ENCODE assay signal across 8 mouse cellular contexts in the genomic region with DNA sequence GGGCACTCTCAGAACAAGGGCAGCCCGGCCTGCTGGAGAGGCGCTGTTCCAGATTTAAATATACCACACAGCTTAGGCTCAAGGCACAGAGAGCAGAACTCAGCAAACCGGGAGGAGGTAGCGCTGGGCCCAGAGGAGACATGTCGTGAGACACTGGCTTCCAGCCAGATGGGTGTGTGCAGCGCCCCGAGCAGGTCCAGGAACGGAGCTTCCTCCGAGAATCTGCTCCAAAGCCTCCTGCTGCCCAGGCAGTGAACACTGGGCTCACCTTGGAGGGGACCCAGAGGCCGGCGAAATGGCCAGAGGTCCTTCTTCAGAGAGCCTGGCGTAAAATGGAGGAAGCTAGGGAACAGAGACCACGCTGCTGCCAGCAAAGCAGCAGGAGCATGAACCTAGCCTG.
A peak's percentile ranks its signal among the peaks of the same experiment; 100 is the strongest.
DNase-seq lines count a peak whose midpoint lies in the region; ATAC-seq lines count a peak whose summit lies in the region.

No protein-coding gene starts in this region.

- H3K27me3 ChIP-seq in hindbrain, embryonic 10.5 days (ENCODE audit: insufficient read depth, poor library complexity, severe bottlenecking): peaks cover 4% of the 10 kb centered on the region; the same call in 1 of the 2 replicates
- no peaks in the 10 kb centered on the region for H3K27me3 ChIP-seq in hindbrain, embryonic 11.5 days (ENCODE audit: control insufficient read depth, insufficient read depth, low read length)
- no peaks in the 10 kb centered on the region for H3K27me3 ChIP-seq in forebrain, embryonic 14.5 days (replicated peaks; ENCODE audit: control insufficient read depth, insufficient read depth, low read length)
- no peaks in the 10 kb centered on the region for H3K27me3 ChIP-seq in midbrain, embryonic 15.5 days (replicated peaks)

- 0 out of 2 replicates have a peak overlapping the region, but pooled peaks have one; percentile 18 for H3K27ac ChIP-seq in hindbrain, embryonic 10.5 days
- H3K27ac ChIP-seq in hindbrain, embryonic 11.5 days (ENCODE audit: low read depth, low read length): no peak overlapping the region
- no peak overlapping the region for H3K27ac ChIP-seq in forebrain, embryonic 14.5 days (ENCODE audit: low read depth, low read length)
- peak overlapping the region; percentile 17; the same call in 1 of the 2 replicates for H3K27ac ChIP-seq in midbrain, embryonic 15.5 days

- no peak overlapping the region for H3K4me2 ChIP-seq in hindbrain, embryonic 11.5 days (replicated peaks; ENCODE audit: low read depth, low read length)
- H3K4me2 ChIP-seq in forebrain, embryonic 14.5 days (ENCODE audit: low read length): peak overlapping the region; percentile 39
- H3K4me2 ChIP-seq in midbrain, embryonic 15.5 days: peak overlapping the region; percentile 31

- peaks cover 11% of the 10 kb centered on the region; the same call in 1 of the 2 replicates for H3K4me1 ChIP-seq in hindbrain, embryonic 10.5 days (replicated peaks)
- no peaks in the 10 kb centered on the region for H3K4me1 ChIP-seq in hindbrain, embryonic 11.5 days (replicated peaks; ENCODE audit: control insufficient read depth, insufficient read depth, low read length)
- peaks cover 4% of the 10 kb centered on the region; the same call in 1 of the 2 replicates for H3K4me1 ChIP-seq in forebrain, embryonic 14.5 days (ENCODE audit: control insufficient read depth, insufficient read depth, low read length)
- H3K4me1 ChIP-seq in midbrain, embryonic 15.5 days: peaks cover 5% of the 10 kb centered on the region

- no peak for ATAC-seq in hindbrain, embryonic 11.5 days (ENCODE audit: low FRiP score)
- peak; percentile 70; the same call in 1 of the 2 replicates for ATAC-seq in forebrain, embryonic 14.5 days
- ATAC-seq in midbrain, embryonic 15.5 days (replicated peaks): 0 out of 2 replicates have a peak, but pooled peaks have one; percentile 30
- ATAC-seq in megakaryocyte, adult 5-6 weeks (ENCODE audit: poor library complexity, severe bottlenecking): no peak

- 82% methylated on average over 13 of the region's 13 CpGs for WGBS in hindbrain, embryonic 10.5 days
- 77% methylated on average over 13 of the region's 13 CpGs for WGBS in hindbrain, embryonic 11.5 days
- 28% methylated on average over 13 of the region's 13 CpGs for WGBS in forebrain, embryonic 14.5 days
- whole genome bisulfite sequencing in midbrain, embryonic 15.5 days: 48% methylated on average over 13 of the region's 13 CpGs

- DNase-seq in hindbrain, embryonic 10.5 days (ENCODE audit: low spot score): no peak
- no peak for DNase-seq in hindbrain, embryonic 11.5 days (ENCODE audit: low spot score)
- DNase-seq in adrenal gland, postnatal 10 days: peak; percentile 57
- peak; percentile 68 for DNase-seq in forebrain, embryonic 14.5 days (ENCODE audit: low spot score)
- peak; percentile 20 to 40 for DNase-seq in kidney, adult 8-10 months
- DNase-seq in B cell, adult 2 months: no peak

- 0 out of 2 replicates have a peak, but pooled peaks cover 6% of the 10 kb centered on the region for H3K9me3 ChIP-seq in hindbrain, embryonic 10.5 days
- no peaks in the 10 kb centered on the region for H3K9me3 ChIP-seq in hindbrain, embryonic 11.5 days (ENCODE audit: control insufficient read depth, low read length)
- H3K9me3 ChIP-seq in forebrain, embryonic 14.5 days (replicated peaks; ENCODE audit: control insufficient read depth, low read length): no peaks in the 10 kb centered on the region
- H3K9me3 ChIP-seq in midbrain, embryonic 15.5 days: no peaks in the 10 kb centered on the region

- no peak overlapping the region for H3K9ac ChIP-seq in hindbrain, embryonic 11.5 days (ENCODE audit: low read depth, low read length)
- no peak overlapping the region for H3K9ac ChIP-seq in forebrain, embryonic 14.5 days (ENCODE audit: low read length)
- no peak overlapping the region for H3K9ac ChIP-seq in midbrain, embryonic 15.5 days

- no peaks in the 10 kb centered on the region for H3K36me3 ChIP-seq in hindbrain, embryonic 10.5 days
- no peaks in the 10 kb centered on the region for H3K36me3 ChIP-seq in hindbrain, embryonic 11.5 days (ENCODE audit: control insufficient read depth, insufficient read depth, low read length)
- H3K36me3 ChIP-seq in forebrain, embryonic 14.5 days (ENCODE audit: control insufficient read depth, insufficient read depth, low read length): no peaks in the 10 kb centered on the region
- no peaks in the 10 kb centered on the region for H3K36me3 ChIP-seq in midbrain, embryonic 15.5 days (replicated peaks)

- no peak overlapping the region for H3K4me3 ChIP-seq in hindbrain, embryonic 10.5 days
- H3K4me3 ChIP-seq in hindbrain, embryonic 11.5 days (ENCODE audit: low read depth, low read length): no peak overlapping the region
- no peak overlapping the region for H3K4me3 ChIP-seq in forebrain, embryonic 14.5 days (ENCODE audit: low read depth, low read length)
- H3K4me3 ChIP-seq in midbrain, embryonic 15.5 days: no peak overlapping the region

Comparison
In these comparisons a context has a peak if more than half of its experiments do, and no peak if none do; other contexts are left out.
1. H3K27ac ChIP-seq: peak in hindbrain, embryonic 10.5 days (single experiment) and midbrain, embryonic 15.5 days (single experiment); none in hindbrain, embryonic 11.5 days (single experiment) and forebrain, embryonic 14.5 days (single experiment).
2. DNase-seq: peak in adrenal gland, postnatal 10 days (single experiment), forebrain, embryonic 14.5 days (single experiment) and kidney, adult 8-10 months (2 of 2); none in hindbrain, embryonic 10.5 days (single experiment), hindbrain, embryonic 11.5 days (single experiment) and B cell, adult 2 months (0 of 2).
3. ATAC-seq: peak in forebrain, embryonic 14.5 days (single experiment) and midbrain, embryonic 15.5 days (single experiment); none in hindbrain, embryonic 11.5 days (single experiment) and megakaryocyte, adult 5-6 weeks (single experiment).